Mouse (Mus musculus) layer of hippocampus, postnatal 36 days (tissue): ENCODE measurements around the gene Urad. TPM values are rescaled to one million over a fixed set of nuclear protein-coding genes. Genes with fewer than 3 reads are reported as not detected.
A peak's percentile ranks its signal among the peaks of the same experiment; 100 is the strongest.

Experiments
- DNase-seq, 2 experiments: peaks; one replicate each; pipeline ENCODE4 v3.0.0; 2022
- total RNA-seq, 2 experiments: library from RNA; stranded (reverse); gene quantifications; 2 replicates each; pipeline ENCODE4 v1.2.3; 2021

The Urad gene
- total RNA-seq: not detected

DNA sequence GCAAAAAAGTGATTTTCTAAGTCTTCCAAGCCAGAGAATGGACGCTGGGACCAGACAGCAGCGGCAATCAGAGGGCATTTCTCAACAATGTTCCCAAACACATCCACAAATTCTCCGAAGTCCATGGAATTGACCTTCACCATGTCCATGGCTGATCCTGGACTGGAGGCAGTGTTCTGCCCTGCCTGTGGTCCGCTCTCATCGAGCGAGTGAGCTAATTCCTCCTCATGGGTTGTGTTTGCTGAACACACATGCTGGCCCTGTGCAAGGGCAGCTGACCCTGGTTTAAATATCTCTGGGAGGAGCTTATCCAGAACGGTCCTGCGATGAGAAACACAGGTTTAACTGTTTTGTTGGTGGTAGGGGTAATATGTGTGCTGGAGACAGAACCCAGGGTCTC is at the start of gene Urad:
TSS of gene Urad (minus strand) at position 258 of the 400 bp plus-strand sequence.
- no peak for DNase-seq

DNA sequence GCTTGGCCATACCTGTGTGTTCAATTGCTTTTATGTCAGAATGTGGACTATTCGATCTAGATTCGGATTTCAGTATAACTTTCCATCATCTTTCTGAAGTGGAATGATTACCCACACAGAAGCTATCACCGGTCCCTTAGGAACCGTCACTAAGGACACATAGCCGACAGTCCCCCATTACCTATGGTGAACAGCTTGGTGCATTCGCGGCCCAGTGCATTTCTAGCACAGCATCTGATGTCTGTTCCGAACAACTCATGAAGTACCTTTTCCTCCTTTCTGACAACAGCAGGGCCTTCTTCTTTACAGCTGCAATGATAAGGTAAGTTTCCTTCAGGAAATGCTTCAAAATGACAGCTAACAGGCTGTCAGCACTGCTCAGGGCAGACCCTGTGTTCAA is 48.0 kb upstream of the Urad start:
- DNase-seq: no peak

DNA sequence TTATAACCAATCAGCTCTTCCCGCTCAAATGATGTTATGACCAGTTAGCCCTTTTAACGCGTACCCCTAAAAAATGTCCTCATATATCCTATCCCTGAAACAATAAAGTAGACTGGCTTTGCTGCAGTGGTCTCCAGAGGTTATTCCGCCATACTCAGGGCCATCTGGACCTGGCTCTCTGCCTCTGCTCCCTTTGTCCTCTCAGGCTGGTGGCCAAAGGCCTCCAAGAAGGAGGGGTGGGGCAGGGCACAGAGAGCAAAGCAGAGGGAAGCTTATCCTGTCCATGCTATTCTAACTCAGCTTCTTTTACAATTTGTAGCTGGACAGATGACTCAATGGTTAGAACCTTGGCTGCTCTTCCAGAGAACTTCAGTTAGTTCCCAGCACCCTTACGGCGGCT is 46.0 kb upstream of the Urad start:
- DNase-seq: no peak

DNA sequence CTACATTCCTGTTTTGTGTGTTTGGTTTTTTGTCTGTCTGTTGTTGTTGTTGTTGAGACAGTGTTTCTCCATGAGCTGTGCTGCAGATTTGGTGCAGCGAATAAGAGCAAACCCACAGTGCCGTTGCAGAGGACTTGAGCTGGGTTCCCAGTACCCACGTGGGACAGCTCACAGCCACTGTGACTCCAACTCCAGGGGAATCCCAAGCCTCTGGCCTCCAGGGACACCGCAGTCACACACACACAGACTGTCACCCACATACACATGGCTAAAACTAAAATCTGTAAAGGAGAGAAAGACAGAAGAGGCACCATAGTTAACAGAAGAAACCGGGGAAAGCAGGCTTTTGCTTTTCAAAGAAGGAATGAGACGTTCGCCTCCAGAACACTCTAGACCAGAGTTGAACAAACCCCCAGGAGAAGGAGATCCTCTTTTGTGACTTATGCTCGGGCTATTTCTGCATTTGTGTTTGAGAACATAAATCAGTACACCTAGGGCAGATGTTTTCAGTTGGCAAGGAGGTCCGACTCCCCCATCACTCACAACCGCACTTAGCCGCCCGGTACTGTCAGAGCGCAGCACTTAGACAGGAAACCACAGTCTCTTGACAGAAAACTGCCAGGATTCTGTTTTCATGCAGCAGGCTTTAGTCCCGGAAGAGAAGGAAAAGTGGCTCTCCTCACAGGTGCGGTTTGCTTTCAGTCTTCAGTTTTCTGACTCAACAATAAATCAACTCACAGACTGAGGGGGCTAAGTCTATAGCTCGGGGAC is 43.9 kb upstream of the Urad start:
- DNase-seq: no peak

DNA sequence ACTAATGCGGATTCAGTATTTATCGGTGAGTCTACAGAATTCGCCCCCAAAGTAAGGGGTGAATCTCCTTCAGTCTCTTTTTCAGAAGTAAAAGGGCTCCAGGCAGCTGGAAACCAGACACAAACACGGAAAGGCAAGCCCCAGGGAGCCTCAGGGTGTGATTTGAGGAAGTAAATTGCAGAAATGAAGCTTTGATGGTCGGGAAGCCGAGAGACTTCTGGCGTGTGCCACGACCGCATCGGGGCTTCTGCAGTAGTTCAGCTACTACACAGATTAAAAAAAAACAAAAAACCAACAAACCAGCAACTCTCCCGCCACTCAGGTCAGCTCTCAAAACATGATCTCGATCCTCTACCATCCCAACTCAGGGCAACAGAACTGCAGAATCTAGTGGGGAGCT is 40.8 kb upstream of the Urad start:
- DNase-seq: no peak

DNA sequence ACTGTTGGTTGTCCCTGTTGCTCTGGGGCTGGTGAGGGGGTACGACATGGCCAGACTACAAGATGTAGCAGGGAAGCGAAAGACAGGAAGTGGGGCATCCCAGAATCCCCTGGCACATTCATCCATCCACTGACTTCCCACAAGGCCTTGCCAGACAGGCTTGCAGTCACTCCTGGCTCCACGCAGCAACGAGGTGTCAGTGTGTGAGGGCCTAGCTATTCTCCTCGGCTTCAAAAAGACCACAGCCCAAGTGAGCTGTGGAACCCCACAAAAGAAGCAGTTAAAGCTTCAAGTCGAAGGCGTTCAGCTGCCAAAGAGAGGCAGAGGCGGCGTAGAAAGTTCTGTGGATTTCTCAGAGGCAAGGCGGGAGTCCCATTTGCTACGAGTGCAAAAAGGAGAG is 36.2 kb upstream of the Urad start:
- no peak for DNase-seq

DNA sequence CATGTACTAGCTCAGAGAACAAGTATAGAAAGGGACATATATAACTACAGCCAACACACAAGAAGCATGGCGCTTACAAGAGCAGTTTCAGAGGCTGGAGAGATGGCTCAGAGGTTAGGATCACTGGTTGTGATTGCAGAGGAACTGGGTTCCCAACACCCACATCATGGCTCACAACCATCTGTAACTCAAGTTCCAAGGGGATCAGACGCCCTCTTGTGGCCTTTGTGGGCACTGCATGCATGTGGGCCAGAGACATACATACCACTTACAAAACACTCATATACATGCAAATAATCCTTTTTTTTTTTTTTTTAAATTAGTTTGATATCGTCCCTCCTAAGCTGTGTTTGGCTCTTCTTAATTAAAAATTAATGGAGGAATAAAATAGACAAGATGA is 35.3 kb upstream of the Urad start:
- no peak for DNase-seq

DNA sequence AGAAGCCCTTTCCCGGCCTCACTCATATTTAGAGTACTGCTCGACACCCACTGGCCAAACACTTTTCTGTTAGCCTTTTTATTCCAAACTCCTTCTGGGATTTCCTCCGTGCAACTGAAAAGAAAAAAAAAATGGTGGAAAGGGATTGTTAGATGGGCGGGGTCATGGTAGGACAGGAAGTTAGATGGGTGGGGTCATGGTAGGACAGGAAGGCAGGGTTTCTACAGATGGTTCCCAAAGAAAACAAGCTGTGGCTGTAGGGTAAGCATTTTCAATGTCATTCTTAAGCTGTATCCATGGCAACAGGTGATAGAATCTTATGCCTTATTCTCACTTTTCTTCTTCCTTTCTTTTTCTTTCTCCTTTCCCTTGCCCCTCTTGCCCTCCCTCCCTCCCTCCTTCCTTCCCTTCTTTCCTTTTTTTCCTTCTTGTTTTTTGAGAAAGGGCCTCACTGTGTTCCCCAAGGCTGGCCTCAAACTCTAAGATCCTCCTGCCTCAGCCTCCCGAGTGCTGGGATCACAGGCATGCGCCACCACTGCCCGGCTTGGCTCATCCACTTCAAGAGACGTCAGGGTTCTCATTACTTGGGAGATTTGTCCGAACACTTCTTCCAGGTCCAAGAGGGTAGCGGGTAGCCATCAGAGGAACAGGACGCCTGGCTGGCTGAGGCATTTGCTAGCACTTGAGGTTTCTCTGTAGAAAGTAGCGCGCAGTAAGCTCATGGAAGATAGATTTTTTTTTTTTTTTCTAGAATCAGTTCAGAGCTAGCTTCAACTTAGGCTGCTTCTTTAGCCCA is 34.2 kb upstream of the Urad start:
- no peak for DNase-seq

DNA sequence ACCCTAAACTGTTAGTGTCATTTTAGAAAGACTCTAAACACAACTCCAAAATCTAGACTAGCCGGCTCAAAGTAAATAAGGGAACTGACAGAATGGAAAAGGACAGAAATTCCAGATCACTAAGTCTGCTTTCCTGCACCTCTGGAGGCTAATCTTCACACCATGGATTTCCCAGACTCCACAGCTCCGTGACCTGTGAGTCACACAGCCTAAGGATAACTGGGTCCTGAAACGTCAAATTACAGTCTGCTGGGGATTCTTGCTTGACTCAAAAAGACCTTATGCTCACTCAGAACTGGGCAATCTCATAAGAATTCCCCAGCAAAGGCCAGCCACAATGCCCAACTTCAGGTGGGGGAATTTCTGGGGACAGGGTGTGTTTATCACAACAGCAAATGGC is 33.5 kb upstream of the Urad start:
- no peak for DNase-seq

DNA sequence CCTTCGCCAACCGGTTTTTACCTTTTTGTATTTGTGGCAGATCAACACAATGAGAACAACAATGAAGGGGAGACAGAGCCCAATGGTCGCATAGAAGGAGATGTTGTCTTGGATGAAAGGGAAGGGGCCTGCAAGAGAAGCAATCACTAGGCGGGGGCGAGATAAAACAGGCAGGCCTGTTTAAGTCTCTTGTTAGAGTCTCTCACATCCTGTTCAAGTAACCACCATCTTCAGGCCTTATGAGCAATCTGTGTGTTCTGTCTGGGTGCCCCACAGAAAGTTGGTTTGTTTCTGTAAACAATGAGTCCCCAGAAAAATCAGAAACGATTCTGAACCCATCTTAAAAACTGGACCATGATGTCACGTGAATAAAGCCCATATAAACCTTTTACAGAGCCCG is 32.7 kb upstream of the Urad start:
- no peak for DNase-seq

DNA sequence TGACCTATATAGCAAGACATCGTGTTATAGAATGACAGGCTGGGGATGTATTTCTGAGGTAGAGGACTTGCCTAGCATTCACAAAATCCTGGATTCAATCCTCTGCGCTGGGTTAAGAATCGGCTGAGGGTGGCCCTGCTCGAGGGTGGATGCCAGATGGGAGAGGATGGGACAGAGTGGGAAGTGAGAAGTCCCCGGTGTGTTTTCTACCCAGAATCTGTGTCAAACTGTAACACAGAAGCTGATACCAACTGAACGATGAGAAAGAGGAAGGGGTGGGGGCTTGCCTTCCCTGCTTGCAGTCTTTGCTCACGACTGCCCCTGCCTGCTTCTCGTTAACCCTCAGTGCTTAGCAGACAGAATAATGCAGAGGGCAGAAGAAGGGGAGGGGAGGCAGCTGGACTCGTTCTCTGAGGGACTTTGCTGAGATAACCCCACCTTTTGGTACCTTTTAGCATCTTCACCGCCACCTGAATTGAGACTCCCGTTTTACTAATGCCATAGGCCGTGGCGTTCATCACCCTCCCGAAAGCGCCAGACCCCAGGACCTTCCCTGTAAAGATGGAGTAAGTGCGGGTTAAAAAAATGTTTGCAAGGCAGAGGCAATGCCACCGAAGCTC is 32.0 kb upstream of the Urad start:
- DNase-seq: peak; percentile 73 to 74

DNA sequence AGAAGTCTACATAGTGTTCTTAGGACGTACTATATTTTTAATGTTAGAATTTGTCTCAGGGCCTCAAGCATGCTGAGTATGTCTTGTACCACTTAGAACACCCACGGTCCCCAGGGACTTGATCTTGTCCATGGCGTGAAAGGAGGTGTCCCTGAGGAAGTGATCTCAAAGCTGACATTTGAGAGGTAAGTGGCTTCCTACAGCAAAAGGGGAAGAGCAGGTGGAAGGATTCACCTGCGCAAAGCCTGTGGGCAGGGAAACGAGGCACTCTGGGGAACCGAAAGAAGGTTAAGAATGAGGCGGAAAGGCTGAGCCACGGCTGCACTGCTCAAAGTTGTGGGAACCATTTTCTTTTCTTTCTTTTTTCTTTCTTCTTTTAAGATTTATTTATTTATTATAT is 29.7 kb upstream of the Urad start:
- DNase-seq: no peak

DNA sequence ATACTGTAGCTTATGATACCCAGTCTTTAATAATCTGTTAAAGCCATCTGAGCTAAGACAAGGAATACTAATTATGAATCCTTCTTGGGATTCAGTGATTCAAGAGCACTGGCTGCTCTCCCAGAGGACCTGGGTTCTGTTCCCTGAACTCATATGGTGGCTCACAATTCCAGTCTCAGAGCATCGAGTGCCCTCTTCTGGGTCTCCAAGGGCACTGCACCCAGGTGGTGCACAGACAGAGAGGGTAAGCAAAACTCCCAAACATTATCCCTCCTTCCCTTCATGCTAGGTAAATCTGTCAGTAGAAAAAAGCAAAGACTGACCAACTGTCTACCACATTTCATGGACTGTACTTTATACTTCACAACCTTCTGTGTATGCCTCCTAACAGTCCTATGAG is 23.7 kb upstream of the Urad start:
- DNase-seq: no peak

DNA sequence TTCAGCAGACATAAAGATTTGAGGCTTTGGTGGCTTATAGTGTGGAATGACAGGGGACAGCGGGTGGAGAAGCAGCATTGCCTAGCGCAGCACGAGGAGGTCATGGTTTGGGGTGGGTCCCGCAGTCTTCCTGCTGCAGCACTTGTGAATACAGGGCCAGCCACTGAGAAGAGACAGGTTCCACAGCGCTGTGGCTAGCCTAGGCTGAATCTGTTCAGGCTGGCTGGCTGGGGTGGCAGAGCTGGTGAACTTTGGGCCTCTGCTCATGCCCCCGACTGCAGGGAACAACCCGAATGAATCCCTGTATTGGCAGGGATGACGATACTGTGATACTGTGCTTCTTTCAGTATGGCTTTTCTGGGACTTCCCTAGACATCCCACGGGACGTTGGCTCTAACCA is 21.7 kb upstream of the Urad start:
- DNase-seq: no peak

DNA sequence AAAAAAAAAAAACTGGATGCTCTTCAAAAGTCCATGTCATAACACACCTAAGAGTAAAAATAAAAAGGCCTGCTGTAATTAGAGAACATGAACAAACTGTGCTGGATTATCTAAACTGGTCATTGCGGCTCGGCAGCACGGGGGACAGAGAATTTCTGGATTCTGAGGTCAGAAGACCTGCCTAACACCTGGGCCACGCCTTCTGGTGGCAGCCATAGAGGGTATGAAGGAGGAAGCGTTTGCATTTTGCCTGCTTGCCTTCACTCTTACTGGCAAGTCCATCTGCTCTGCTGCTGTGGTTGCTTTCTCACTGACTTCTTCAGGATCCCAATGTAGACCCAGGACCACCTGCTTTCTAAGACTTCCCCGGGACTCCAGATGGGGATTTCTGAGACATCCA is 20.7 kb upstream of the Urad start:
- DNase-seq: no peak

DNA sequence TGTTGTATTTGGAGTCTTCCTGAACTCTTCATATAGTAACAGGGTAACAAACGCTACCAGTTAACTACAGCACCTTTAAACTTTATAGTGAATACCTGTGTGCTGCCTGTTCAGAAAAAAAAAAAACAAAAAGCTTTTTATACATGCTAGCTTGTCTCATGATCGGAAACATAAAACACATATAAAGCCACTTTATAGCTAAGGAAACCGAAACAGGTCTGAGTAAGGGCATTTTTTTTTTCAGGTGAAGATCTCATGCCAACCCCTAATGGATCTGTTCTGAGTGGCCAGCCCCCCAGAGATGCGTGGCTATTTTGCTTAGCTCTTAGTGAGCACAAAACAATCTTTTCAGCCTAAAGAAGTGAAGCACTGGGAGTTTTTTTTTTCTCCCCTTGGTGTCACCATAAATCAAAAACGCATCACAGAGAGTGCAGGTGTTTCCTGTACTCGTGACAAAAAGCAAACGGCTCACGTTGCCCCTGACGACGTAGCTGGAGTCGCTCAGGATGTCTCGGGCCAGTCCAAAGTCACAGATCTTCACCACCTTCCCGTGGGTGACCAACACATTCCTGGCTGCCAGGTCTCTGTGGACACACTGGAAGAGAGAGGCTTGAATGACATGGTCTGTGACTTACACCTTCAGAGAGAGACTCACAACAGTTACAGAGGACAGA is 18.6 kb upstream of the Urad start:
- DNase-seq: no peak

DNA sequence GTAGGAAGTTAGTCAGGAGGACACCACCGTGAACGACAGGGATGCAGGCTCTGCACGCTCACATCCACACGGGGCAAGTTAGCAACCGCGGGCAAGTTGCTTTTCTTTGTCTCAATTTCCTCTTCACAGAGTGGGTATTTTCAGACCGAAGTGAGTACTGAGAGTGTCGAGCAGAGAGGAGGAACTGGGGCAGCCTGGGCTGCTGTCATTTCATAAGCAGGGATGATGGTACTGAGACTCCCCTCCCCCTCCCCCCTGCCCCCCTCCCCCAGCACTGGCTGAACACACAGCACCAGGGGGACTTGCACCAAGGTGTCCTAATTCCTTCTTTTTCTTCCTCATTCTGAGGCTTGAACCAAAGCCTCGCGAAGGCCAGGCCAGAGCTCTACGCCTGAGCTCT is 17.3 kb upstream of the Urad start:
- no peak for DNase-seq

DNA sequence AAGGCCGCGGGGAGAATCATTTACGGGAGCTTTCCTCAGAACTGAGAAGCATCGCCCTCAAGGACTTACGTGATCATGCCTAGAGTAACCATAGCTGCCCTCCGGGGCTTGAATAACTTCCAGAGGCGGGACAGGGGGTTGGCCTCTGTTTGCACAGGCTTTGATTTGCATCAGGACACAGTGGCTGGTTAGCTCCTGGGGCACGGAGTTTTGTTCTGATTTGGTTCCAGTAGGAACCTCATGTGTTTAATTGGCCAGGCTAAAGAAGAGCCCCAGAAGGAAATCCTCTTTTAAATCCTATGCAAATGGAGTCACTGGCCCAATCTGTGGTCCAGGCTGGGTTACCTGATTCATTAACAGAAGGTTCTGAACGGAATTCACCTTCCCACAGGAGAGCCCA is 16.7 kb upstream of the Urad start:
- DNase-seq: no peak

DNA sequence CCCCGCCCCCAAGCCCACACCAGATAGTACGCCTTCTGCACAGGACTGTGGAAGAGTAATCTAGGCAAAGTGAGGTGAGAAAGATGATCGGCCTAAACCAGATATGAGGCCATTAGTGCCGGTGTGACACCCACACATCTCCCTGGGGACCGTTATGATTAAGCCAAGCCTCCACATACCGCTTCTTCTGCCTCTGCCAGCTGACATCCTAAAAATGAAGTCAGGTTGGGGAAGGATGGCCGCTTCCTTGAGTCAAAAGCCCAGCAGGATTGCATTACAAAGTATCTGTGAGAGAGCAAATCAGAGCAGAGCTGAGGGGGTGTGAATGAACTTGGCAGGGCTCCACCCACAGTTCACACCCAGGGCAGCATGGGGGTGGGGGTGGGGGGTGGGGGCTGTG is 10.5 kb upstream of the Urad start:
- no peak for DNase-seq

DNA sequence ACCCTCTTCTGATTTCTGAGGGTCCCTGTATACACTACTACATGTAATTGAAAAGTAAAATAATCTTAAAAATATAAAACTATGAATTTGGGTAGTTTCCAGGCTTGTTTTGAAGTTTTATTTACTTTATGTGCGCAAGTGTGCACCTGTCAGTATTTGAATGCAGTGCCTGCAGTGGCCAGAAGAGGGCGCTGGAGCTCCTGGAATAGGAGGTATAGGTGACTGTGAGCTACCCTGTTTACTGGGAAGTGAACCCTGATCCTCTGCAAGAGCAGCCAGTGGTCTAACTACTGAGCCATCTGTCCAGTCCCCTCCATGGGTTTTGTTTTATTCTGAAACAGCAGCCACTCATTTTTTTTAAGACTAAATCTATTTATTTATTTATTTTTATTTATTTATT is 9.3 kb upstream of the Urad start:
- no peak for DNase-seq

DNA sequence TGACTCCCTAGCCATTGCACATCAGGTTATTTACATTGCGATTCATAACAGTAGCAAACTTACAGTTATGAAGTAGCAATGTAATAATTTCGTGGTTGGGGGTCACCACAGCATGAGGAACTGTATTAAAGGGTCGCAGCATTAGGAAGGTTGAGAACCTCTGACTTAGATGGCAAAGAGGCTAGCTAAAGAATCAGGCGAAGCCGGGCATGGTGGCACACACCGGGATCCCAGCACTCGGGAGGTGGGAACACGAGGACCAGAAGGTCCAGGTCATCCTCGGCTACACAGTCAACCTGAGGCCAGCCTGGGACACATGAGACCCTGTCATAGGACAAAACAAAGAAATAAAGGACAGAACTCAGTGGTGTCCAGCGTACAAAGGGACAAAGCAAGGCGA is 7.7 kb upstream of the Urad start:
- DNase-seq: no peak

DNA sequence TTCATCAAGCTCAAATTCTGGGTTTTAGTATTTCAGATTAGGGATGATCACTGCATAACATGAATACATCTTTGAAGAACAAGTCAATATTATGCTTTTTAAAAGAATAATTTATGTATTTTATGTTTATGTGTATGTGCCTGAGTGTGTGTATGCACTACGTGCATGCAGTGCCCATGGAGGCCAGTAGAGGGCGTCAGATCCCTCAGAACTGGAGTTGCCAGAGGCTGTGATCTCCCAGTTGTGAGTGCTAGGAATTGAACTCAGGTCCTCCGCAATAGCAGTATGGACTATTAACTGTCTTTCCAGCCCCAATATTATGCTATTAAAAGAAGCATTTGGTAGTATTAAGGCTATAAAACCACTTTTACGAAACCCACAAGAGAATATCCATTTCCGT is 5.4 kb upstream of the Urad start:
- no peak for DNase-seq

DNA sequence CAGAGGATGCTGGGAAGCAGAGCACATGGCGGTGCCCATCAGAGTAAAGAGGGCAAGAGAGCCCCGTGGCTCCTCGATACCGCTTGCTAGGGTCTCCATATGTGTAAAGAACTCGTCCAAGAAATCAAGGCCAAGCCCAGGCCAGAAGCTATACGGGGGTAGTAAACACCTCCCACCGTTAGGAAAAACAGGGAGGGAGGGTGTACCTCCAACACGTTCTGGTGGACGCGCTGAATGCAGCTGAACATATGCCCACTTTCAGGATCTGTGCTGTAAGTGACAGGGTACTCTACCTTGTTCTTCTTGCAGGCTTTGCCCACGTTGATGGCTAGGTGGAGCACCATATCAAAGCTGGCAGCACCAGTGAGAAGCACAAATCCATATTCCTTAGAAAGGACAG is 3.7 kb upstream of the Urad start:
- DNase-seq: no peak
